Mouse (Mus musculus): ENCODE measurements around the gene Tmem123.

The Tmem123 gene

DNA sequence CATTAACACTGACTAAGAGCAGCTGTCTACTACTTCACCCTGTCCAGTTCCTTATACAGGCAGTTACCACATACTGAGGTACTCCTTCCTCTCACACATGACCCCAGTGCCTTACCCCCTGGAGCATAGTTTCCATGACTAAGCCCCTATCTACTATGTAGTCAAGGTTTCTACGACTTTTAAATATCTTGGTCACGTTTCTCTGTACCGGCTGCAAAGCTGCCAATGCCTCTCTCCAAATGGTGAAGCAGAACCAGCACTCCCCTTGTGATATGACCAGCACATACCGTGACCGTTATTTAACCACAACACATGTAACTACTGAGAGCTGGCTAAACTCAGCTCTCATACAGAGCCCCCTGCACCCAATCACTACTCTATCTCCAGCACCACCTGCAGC, 61.1 kb downstream of the Tmem123 start:
- no peak for DNase-seq (ENCODE audit: low read depth, low spot score)

DNA sequence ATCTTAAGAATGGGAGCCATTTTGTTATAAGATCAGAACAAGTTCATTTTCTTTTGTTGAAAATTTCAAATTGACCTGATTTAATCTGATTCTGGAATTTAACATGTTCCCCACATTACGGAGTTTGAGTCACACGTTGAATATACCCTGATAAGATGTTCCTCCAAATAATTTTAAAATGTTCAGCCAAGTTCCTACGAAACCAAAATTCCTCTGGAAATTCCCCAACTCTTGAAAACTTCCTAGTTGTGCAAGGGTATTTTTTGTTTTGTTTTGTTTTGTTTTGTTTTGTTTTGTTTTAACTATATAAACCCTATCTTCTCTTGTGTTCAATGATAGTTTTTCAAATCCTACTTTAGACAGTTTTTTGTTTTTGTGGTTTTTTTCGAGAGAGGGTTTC, 64.9 kb downstream of the Tmem123 start:
- DNase-seq (ENCODE audit: low read depth, low spot score): no peak

DNA sequence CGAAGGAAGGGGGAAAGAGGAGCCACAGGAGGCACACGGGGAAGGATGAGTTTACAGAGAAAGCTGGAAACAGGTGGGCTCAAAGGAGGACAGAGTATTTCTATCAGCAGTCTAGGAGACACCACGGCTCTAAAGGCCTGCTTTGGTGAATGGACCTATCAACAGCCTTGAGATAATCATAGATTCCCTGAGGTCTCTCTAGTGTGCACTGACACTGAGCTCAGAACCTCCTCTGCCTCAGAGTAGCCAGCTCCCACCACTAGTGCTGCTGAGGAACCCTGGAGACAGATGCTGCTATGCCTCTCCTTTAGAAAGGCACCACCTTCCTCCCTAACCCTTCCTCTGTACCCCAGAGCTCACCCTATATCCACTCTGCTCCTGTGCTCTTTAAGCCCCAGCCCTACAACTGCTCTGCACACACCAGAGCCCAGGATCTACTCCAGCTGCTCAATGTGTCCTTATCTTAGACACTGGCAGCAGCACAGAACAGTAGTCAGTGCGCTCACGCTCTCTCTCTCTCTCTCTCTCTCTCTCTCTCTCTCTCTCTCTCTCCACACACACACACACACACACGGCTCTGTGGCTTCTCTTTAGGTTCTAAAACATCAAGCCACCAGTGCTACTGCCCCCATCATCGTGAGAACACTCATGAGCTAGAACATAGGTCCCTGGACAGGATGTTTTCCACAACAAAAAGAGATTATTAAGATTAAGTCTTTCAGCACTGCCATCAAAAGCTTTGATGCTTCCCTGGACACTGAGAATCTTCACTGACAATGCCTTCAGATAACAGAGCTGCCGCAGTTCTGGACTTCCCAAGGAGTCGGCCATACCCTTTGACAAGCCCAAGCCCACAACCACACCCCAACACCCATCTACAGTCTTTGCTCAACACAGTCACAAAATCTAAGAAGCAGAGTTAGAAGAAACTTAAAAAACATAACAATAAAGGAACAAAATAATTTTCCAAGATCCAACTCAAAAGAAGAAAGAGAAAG, 66.0 kb downstream of the Tmem123 start:
- DNase-seq (ENCODE audit: low read depth, low spot score): no peak

DNA sequence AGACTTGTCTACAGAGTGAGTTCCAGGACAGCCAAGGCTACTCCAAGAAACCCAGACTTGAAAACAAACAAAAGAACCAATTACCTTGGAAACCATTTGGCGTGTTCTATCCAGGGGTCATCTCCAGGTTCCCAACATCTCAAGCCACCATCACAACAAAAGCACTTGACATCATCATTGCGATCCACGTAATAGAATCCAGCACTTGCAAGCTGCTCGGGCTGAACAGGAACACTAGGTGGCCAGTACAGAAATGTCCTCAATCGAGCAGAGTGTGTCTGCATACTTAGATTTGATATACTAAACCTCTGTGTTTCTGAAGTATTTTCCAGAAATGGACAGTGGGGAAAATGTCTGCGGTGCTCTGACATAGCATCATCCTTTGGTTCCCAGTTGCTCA, 69.6 kb downstream of the Tmem123 start:
- no peak for DNase-seq (ENCODE audit: low read depth, low spot score)

DNA sequence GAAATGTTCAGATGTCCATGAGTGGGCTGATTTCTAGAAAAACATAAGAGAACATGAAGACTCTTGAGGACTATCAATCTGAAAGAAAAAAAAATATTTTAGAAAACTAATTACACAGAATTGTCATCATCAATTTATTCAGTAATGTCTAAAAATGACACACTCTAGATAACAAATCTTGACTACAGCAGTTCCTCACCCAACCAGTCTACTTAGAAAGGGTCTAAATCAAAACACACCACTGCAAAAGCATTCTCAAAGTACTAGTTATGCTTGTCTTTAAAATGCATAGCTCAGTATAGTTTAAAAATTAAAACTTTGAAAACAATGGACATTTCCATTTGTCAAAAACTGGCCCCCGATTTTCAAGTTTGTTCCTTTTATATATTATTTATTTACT, 71.5 kb downstream of the Tmem123 start:
- no peak for DNase-seq (ENCODE audit: low read depth, low spot score)

DNA sequence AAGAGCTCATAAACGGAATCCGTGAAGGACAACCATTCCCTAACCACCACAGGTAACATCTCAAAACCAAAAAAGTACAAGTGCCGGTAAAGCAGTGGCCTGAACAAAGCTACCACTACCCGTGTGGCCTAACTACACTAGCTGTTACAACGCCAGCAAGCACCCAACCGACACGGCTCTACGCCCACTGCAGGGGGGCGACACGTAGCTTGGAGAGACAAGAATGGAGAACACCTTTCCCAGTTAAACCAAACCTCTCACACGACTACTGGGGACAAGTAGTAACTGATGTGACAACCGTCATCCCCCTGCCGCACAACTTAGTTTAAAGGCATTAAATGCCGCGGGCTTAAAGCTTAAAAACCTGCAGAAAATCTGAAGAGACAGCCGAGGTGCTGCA, 72.5 kb downstream of the Tmem123 start:
- no peak for DNase-seq (ENCODE audit: low read depth, low spot score)

DNA sequence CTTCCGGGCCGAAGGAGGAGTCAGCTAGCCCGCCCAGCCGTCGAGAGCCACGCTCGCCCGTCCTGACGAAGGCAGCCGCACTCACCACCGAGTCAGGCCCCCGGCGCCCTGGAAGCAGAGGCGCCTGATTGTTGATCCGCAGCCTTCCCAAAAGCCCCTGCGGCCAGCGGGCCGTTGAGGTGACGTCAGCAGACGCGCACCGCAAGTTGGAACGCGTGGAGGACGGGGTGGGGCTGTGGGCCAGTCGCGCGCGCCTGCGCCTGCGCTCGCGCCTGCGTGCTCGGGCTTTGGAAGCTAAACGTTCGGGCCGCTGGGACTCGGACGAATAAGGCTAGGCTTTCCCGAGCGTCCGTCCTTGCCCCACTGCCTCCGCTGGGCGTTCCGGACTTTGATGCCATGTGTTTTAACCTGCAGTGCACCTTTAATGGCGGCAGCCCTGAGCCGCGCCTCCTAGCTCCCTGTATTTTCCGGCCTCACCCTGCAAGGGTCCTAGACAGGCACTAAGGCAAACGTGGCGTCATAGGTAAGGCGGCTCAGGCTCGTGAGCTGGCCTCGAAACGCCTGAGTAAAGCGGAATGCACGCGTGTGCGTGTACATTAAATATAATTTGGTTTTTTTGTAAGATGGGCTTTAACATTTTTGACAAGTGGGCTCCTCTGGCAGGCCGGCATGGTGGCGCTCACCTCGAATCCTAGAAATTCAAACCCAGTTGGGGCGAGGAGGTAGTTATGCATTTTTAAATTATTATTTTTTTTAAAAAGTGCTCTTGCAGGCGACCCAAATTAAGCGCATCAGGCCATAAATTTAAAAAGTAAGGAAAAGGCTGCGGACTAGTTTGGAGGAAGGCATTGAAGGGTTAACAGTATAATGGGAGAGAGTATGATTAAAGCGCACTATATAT, 73.3 kb downstream of the Tmem123 start, which contains the start of gene Birc2:
TSS of gene Birc2 (minus strand) at position 160 of the 901 bp plus-strand sequence.
- DNase-seq (ENCODE audit: low read depth, low spot score): peak; percentile 92

DNA sequence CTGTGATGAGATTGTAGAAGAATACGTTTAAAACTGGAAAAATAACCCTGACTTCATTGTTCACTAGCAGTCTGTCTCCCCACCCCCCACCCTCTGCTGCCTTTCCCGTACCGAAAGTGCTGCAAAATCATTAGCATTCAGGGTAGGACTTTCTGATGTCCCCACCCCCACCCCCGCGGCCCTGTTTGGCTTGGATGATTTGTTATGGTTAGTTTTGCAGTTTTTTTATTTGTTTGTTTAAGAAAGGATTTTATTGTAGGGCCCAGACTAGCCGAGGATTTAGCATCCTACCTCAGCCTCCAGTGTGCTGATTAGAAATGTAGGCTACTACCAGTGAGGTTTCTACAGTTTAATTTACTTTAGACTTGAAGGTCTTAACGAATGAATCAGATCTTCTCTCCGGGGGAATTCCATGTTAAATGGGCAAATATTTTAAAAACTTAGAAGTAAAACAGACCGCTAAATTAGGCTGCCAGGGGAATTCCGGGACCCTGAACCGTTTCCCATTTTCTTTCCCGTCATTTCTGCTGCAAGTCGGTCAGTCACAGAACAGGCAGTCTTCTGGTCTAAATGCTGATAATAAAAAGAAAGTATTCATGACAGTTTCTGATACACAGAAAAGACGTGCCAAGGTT, 74.1 kb downstream of the Tmem123 start:
- no peak for DNase-seq (ENCODE audit: low read depth, low spot score)

DNA sequence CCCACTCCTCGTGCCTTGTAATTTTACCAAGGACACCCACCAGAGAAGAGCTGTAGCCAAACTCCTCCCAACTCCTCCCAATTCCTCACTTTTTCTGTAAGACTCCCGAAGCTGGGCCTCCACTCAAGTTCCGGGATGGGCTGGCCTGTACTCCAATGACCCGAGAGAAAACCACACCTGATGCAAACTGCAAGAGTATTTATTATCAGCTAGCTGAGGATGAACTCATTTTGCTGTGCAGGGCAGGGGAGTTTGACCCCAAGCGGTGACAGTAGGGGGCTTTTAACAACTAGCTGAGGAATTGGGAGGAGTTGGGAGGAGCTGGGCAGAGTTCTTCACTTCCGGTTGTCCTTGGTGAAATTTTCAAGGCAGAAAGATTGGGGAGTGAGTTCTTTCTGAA, 77.4 kb downstream of the Tmem123 start:
- no peak for DNase-seq (ENCODE audit: low read depth, low spot score)

All from retina, adult 2 months (tissue).